Mouse (Mus musculus): Measurements from ENCODE around the gene Ergic1.

Gene Ergic1

GRCm38 (mm10) chr17:26660192-26660912, 99.1 kb downstream of the Ergic1 start:
- DNase-seq (ENCODE audit: low spot score in 2 of 2): peak; percentile 74 to 89

GRCm38 (mm10) chr17:26662204-26662603, 100.9 kb downstream of the Ergic1 start:
- no peak for DNase-seq (ENCODE audit: low spot score in 2 of 2)

- peak; percentile 94 to 99 for DNase-seq (ENCODE audit: low spot score in 2 of 2)
Observed at GRCm38 (mm10) chr17:26662978-26663683, 101.8 kb downstream of the Ergic1 start, which contains the start of gene Atp6v0e. Atp6v0e (plus strand) TSS chr17:26663231.

- no peak for DNase-seq (ENCODE audit: low spot score in 2 of 2)
Observed at GRCm38 (mm10) chr17:26665600-26665999, 104.3 kb downstream of the Ergic1 start.

GRCm38 (mm10) chr17:26671268-26671667, 110.0 kb downstream of the Ergic1 start:
- no peak for DNase-seq (ENCODE audit: low spot score in 2 of 2)

GRCm38 (mm10) chr17:26675845-26676244, 114.6 kb downstream of the Ergic1 start:
- no peak for DNase-seq (ENCODE audit: low spot score in 2 of 2)

- peak; percentile 89 to 94 for DNase-seq (ENCODE audit: low spot score in 2 of 2)
Observed at GRCm38 (mm10) chr17:26676252-26676615, 114.9 kb downstream of the Ergic1 start.

GRCm38 (mm10) chr17:26676616-26677376, 115.5 kb downstream of the Ergic1 start:
- peak; percentile 61 to 83 for DNase-seq (ENCODE audit: low spot score in 2 of 2)

GRCm38 (mm10) chr17:26677711-26678637, 116.7 kb downstream of the Ergic1 start:
- DNase-seq (ENCODE audit: low spot score in 2 of 2): no peak

- DNase-seq (ENCODE audit: low spot score in 2 of 2): no peak
Observed at GRCm38 (mm10) chr17:26681276-26681675, 120.0 kb downstream of the Ergic1 start.

- no peak for DNase-seq (ENCODE audit: low spot score in 2 of 2)
Observed at GRCm38 (mm10) chr17:26686334-26687000, 125.2 kb downstream of the Ergic1 start.

GRCm38 (mm10) chr17:26688795-26689735, 127.8 kb downstream of the Ergic1 start:
- DNase-seq (ENCODE audit: low spot score in 2 of 2): no peak

- DNase-seq (ENCODE audit: low spot score in 2 of 2): no peak
Observed at GRCm38 (mm10) chr17:26689810-26690209, 128.5 kb downstream of the Ergic1 start.

GRCm38 (mm10) chr17:26690236-26690635, 128.9 kb downstream of the Ergic1 start:
- DNase-seq (ENCODE audit: low spot score in 2 of 2): no peak

GRCm38 (mm10) chr17:26691110-26691509, 129.8 kb downstream of the Ergic1 start:
- DNase-seq (ENCODE audit: low spot score in 2 of 2): no peak

- no peak for DNase-seq (ENCODE audit: low spot score in 2 of 2)
Observed at GRCm38 (mm10) chr17:26693424-26693823, 132.1 kb downstream of the Ergic1 start.

- DNase-seq (ENCODE audit: low spot score in 2 of 2): no peak
Observed at GRCm38 (mm10) chr17:26694171-26694570, 132.9 kb downstream of the Ergic1 start.

GRCm38 (mm10) chr17:26695193-26695592, 133.9 kb downstream of the Ergic1 start:
- DNase-seq (ENCODE audit: low spot score in 2 of 2): no peak

GRCm38 (mm10) chr17:26698846-26699245, 137.6 kb downstream of the Ergic1 start:
- DNase-seq (ENCODE audit: low spot score in 2 of 2): peak in 1 of 2 experiments; percentile 29

Measured in spleen, postnatal 4 days (tissue).